Mouse (Mus musculus): ENCODE measurements around the gene Aqp6.
A peak's percentile ranks its signal among the peaks of the same experiment; 100 is the strongest.

Gene Aqp6

GRCm38 (mm10) chr15:99596841-99597240 lies 4.4 kb upstream of the Aqp6 start:
- no peak for ATAC-seq (ENCODE audit: insufficient number of reproducible peaks, low FRiP score, low TSS enrichment)

- ATAC-seq (ENCODE audit: insufficient number of reproducible peaks, low FRiP score, low TSS enrichment): no peak
These were observed 3.6 kb upstream of the Aqp6 start for GRCm38 (mm10) chr15:99597596-99597995.

- no peak for ATAC-seq (ENCODE audit: insufficient number of reproducible peaks, low FRiP score, low TSS enrichment)
These were observed 1.7 kb upstream of the Aqp6 start for GRCm38 (mm10) chr15:99599245-99600070.

GRCm38 (mm10) chr15:99601823-99602120 lies 572 bp downstream of the Aqp6 start:
- ATAC-seq (ENCODE audit: insufficient number of reproducible peaks, low FRiP score, low TSS enrichment): peak; percentile 72

GRCm38 (mm10) chr15:99602206-99602820 lies 1.1 kb downstream of the Aqp6 start:
- peak; percentile 13; the same call in 1 of the 2 replicates for ATAC-seq (ENCODE audit: insufficient number of reproducible peaks, low FRiP score, low TSS enrichment)

GRCm38 (mm10) chr15:99603216-99603615 lies 2.0 kb downstream of the Aqp6 start:
- no peak for ATAC-seq (ENCODE audit: insufficient number of reproducible peaks, low FRiP score, low TSS enrichment)

- ATAC-seq (ENCODE audit: insufficient number of reproducible peaks, low FRiP score, low TSS enrichment): no peak
These were observed 4.4 kb downstream of the Aqp6 start for GRCm38 (mm10) chr15:99605595-99605994.

GRCm38 (mm10) chr15:99606515-99606914 lies 5.3 kb downstream of the Aqp6 start:
- no peak for ATAC-seq (ENCODE audit: insufficient number of reproducible peaks, low FRiP score, low TSS enrichment)

- peak; percentile 7; the same call in 1 of the 2 replicates for ATAC-seq (ENCODE audit: insufficient number of reproducible peaks, low FRiP score, low TSS enrichment)
These were observed 6.4 kb downstream of the Aqp6 start for GRCm38 (mm10) chr15:99607388-99608113.

GRCm38 (mm10) chr15:99608382-99609125 lies 7.4 kb downstream of the Aqp6 start:
- no peak for ATAC-seq (ENCODE audit: insufficient number of reproducible peaks, low FRiP score, low TSS enrichment)

- ATAC-seq (ENCODE audit: insufficient number of reproducible peaks, low FRiP score, low TSS enrichment): no peak
These were observed 10.4 kb downstream of the Aqp6 start for GRCm38 (mm10) chr15:99611563-99611962.

- 0 out of 2 replicates have a peak, but pooled peaks have one; percentile 15 for ATAC-seq (ENCODE audit: insufficient number of reproducible peaks, low FRiP score, low TSS enrichment)
These were observed 13.1 kb downstream of the Aqp6 start for GRCm38 (mm10) chr15:99614273-99614672.

GRCm38 (mm10) chr15:99614753-99615152 lies 13.6 kb downstream of the Aqp6 start:
- no peak for ATAC-seq (ENCODE audit: insufficient number of reproducible peaks, low FRiP score, low TSS enrichment)

- no peak for ATAC-seq (ENCODE audit: insufficient number of reproducible peaks, low FRiP score, low TSS enrichment)
These were observed 14.0 kb downstream of the Aqp6 start for GRCm38 (mm10) chr15:99615246-99615645.

- ATAC-seq (ENCODE audit: insufficient number of reproducible peaks, low FRiP score, low TSS enrichment): no peak
These were observed 17.4 kb downstream of the Aqp6 start for GRCm38 (mm10) chr15:99618595-99618994.

GRCm38 (mm10) chr15:99619821-99620220 lies 18.6 kb downstream of the Aqp6 start:
- no peak for ATAC-seq (ENCODE audit: insufficient number of reproducible peaks, low FRiP score, low TSS enrichment)

GRCm38 (mm10) chr15:99622063-99622462 lies 20.9 kb downstream of the Aqp6 start:
- ATAC-seq (ENCODE audit: insufficient number of reproducible peaks, low FRiP score, low TSS enrichment): no peak

GRCm38 (mm10) chr15:99631618-99632017 lies 30.4 kb downstream of the Aqp6 start:
- no peak for ATAC-seq (ENCODE audit: insufficient number of reproducible peaks, low FRiP score, low TSS enrichment)

- no peak for ATAC-seq (ENCODE audit: insufficient number of reproducible peaks, low FRiP score, low TSS enrichment)
These were observed 33.5 kb downstream of the Aqp6 start for GRCm38 (mm10) chr15:99634702-99635101.

- ATAC-seq (ENCODE audit: insufficient number of reproducible peaks, low FRiP score, low TSS enrichment): no peak
These were observed 36.4 kb downstream of the Aqp6 start for GRCm38 (mm10) chr15:99637405-99638123.
